Mouse (Mus musculus) frontal cortex, postnatal 10 days (tissue): Measurements from ENCODE around the gene Chst11.
A peak's percentile ranks its signal among the peaks of the same experiment; 100 is the strongest.

ENCODE experiments used
- DNase-seq, 2 experiments: peaks; one replicate each; pipeline ENCODE4 v3.0.0; 2022; ENCODE audit warnings: low spot score in 2 of 2, mixed read lengths in 1 of 2

Chst11 gene

GRCm38 (mm10) chr10:82990918-82991317 lies 5.6 kb downstream of the Chst11 start:
- no peak for DNase-seq

DNA sequence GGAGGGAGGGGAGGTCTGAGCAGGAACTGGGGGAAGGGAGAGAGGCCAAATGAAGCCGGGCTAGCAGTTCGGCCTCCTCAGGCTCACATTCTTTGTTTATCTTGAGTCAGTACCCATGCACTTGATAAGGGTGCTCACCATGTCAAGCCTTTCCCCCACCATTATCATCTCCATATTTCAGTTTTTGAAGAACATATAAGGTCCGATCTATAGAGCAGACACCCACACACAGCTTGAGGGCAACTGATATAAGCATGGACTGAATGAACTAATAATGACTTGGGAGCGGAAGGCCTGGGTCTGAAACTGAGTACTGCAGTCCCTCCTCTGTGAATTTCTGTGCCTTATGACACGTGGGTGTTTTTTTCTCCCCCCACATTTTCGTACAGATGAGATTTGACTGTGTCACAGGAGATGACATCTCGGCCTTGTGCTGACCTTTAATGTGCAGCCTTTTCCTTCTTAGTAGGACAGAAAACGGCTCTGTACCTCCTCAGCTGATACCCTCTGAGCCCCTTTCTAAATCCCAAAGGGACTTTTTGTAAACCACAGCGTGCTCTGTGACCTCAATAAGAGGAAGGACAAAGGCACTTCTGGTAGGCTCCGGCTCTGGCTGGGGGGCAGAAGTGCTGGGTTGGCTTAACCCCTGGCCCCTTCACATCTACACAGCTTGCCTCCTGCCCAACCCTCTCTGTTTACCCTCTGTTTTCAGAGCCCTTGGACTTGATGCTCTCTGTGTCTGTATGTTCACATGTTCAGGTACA lies 6.6 kb downstream of the Chst11 start:
- DNase-seq = no peak

- DNase-seq = no peak
Measured at GRCm38 (mm10) chr10:82994284-82994683, 9.0 kb downstream of the Chst11 start.

DNA sequence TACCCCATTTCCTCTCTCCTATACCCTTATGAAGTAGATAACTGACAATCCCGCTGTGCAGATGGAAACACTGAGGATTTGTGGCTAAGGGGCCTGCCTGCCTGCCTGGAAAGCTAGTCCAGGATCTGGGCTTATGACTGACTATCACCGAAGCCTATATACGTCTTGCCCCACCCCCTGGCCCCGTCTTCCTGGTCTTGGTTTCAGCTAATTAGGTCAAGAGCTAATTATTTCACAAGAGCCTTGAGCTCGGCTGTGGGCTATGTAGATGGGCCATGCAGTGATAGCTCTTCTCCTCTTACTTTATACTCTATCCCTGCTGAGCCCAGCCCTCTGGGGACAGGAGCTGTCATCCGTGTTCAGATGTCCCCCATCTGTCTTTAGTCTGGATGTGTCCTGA lies 12.2 kb downstream of the Chst11 start:
- no peak for DNase-seq

DNA sequence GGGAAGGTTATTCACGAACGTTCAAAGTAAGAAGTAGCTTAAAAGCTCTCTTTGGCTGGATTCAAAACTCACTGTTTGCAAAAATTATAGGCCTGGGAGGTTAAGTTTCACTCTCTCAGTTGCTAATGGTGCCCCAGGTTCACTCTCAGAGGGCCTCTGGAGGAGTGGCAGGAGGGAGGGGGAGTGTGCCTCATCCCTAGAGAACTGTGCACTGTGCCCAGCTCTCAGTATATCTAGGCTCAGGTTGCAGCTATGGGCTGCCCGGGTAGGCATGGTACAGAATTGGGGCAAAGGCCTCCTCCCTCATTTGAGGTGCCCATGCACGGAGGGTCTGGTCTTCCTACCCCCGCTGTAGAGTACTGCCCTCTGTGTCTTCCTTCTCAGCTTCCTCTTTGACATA lies 14.9 kb downstream of the Chst11 start:
- DNase-seq = no peak

DNA sequence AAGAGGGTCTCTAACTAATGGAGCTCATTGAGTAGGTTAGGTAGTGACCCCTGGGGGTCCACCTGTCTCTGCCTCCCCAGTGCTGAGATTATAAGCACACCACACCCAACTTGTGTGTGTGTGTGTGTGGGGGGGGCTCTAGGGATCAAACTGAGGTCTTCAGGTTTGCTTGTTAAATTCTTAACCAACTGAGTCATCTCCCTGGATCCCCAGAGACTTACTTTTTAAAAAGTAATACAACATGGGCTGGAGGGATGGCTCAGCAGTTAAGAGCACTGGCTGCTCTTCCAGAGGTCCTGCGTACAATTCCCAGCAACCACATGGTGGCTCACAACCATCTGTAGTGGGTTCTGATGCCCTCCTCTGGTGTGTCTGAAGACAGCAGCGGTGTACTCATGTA lies 15.4 kb downstream of the Chst11 start:
- DNase-seq = no peak

DNA sequence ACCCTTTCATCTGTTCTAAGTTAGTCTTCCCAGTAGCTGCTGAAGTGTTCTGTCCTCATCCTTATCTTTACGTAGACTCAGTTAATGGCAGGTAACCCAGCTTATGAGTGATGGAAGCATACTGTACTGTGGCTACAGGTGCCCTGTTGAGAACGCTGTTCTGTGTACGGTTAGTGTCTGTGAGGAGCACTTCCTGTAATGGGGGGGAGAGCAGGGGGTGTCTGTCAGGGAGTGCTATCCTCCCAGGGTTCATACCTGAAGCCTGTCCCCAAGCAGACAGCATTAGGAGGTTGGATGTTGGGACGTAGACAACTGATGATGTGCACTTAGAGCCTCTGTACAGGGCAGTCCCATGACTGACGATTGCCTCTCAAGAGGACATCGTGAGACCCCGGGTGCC lies 18.6 kb downstream of the Chst11 start:
- DNase-seq = no peak

- peak; percentile 32 to 57 for DNase-seq
Measured at GRCm38 (mm10) chr10:83004389-83004788, 19.1 kb downstream of the Chst11 start.

GRCm38 (mm10) chr10:83005003-83005402 lies 19.7 kb downstream of the Chst11 start:
- no peak for DNase-seq

DNA sequence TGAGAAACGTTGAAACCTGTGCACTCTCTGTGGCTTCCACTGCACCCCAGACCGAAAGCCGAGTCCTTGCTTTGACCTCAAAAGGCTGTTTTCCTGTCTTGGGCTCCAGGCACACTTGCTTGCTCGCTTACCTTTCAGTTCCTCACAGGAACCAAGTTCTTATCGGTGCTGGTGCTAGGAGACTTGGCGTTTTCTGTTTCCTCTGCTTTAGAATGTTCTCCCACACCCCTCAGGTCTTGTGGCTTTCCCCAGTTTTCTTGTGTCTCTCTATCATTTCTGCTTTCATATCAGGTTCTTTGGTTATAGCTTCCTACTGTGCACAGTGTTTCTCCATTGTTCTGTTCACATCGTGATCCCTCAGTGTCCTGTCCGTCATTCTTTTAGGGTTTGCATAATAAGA lies 21.0 kb downstream of the Chst11 start:
- no peak for DNase-seq

GRCm38 (mm10) chr10:83013984-83014383 lies 28.7 kb downstream of the Chst11 start:
- no peak for DNase-seq

DNA sequence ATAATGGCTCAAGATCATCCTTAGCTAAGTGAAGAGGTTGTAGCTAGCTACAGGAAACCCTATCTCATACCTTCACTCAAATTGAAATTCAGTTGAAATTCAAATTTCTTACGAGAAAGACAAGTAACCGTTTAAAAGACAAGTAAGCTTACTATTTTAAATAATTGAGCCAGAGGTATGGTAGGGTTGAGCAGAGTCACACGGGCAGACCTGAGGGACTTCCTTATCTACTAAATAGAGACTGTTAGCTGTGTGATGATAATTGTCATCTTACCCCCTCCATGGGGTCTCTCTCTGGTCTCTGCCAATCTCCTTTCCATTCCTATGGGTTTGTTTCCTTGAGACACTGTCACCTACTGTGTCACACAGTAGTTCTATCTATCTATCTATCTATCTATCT lies 30.6 kb downstream of the Chst11 start:
- no peak for DNase-seq

DNA sequence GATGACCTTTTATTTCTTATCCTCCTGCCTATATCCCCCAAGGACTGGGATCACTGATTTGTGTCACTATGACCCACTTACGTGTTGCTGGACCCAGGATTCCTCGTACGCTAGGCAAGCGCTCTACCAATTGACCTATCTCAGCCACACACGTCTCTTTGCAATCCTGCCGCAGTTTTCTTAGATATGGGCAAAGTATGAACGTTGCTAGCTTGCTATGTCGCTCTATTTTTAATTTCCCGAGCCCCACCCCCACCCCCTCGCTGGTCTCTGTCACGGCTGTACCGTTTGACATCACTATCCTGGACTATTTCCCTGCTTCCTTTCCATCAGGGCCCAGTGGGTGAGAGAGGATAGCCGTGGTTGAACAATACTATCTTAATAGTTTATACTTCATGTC lies 31.5 kb downstream of the Chst11 start:
- DNase-seq = no peak

GRCm38 (mm10) chr10:83017760-83018498 lies 32.6 kb downstream of the Chst11 start:
- no peak for DNase-seq

- DNase-seq = no peak
Measured at GRCm38 (mm10) chr10:83018521-83018920, 33.2 kb downstream of the Chst11 start.

DNA sequence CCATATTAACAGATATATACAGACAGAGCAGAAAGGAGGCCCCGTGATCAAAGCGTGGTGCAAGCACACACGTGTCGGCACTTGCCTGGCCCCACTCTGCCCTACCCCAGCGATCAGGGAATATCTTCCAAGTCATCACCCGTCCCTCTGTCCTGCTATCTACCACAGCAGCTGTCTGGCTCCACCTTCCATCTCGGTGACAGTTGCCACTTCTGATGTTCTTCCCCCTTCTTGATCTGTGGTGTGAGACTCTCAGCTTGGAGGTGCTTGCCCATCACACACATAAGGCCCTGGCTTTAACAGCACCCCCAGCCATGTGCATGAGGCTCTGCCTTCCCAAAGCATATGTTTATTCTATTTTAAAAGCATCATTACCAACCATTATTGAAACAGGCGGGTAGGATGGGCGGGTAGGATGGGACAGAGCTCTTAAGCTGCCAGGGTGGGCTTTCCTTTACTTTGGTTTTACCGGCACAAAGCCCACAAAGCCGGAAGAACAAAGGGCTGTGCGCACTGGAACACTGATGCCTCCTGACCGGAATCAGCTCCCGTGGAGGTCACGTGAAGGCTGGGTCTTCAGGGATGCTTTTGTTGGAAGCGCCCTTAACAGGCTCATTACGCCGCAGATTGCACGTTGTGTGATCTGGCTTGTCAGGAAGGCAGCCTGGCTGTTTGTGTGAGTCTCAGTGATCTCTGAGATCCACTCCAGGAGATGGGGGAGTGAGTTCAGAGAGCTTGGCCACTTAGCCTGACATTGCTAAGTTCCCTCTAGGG lies 34.4 kb downstream of the Chst11 start:
- no peak for DNase-seq

DNA sequence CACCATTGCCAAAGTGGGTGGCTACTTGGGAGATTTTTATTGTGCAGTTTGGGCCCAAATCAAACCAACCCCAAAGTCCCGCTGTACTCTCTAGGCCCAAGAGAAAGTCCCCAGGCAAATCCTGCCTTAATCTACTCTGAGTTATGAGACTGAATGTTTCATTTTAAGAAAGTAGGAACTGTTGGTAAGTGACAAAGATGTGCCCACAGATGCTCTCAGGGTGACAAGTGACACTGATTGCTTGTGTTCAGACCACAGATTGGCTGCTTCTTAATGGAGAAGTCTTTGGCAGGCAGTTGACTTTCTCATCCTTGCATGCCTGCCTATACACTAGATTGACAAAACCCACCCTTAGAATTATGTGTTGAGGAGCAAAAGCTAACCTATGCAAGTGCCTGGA lies 37.3 kb downstream of the Chst11 start:
- no peak for DNase-seq

DNA sequence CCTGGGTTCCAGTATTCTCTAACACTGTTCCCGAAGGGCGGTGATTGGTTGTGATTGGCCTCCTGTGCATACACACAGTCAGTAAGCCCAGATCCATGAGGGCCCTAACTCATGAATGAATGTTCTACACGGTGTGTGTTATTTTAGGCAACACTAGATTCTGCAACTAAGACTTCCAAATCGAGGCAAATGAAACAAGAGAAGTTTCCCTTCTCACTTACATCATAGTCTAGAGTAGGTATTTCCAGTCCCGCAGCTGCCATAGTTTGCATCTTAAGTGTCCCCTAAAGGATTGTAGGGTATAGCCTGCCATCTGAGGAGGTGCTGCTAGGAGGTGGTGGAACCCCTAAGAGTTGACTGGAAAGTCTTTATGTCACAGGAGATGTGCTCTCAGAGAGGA lies 40.9 kb downstream of the Chst11 start:
- no peak for DNase-seq

GRCm38 (mm10) chr10:83027673-83028072 lies 42.4 kb downstream of the Chst11 start:
- DNase-seq = no peak

DNA sequence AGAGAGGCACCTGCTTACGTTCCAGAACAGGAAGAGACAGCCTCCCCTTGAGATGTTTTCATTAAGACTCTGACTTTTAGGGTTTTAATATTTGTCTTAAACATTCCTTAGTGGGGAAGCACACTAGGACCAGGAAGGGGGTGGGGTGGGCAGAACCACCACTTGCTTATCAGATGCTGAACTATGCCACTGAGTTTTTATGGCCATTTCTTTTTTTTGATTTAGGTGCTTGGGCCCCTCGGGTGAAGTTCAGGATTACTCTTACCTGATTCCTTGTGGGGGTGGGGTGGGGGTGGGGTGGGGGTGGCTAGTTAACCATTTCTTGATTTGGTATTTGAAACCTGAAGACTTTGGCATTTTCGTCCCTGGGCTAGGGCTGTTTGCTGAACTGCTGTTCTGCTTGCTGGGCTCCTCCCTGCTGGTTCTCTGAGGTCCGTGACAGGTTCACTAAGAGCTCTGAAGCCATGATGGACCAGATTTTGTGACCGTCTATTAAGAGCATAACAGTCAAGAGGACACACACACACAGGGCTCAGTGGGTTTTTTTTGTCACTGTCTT lies 44.9 kb downstream of the Chst11 start:
- no peak for DNase-seq

DNA sequence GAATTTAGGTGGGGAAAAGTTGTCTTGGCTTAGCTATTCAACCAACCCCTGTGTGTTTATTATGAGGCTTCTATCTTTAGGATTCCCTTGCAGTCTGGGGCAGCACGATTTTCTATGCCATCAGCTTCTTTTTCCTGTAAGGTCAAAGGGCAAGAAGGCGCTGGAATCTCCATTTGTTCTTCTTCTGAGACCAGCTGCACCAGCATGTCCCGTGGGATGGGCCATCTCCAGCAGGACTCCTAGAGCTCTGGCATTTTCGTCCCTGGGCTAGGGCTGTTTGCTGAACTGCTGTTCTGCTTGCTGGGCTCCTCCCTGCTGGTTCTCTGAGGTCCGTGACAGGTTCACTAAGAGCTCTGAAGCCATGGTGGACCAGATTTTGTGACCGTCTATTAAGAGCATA lies 45.6 kb downstream of the Chst11 start:
- no peak for DNase-seq

GRCm38 (mm10) chr10:83031561-83031960 lies 46.3 kb downstream of the Chst11 start:
- no peak for DNase-seq
